Mouse (Mus musculus) frontal cortex, adult 2 months (tissue): ENCODE results near the gene Zkscan1. TPM values are rescaled to one million over a fixed set of nuclear protein-coding genes. Genes with fewer than 3 reads are reported as not detected.
"Not testable (repeated sequence)": the region's sequence is repeated elsewhere in the genome, so short reads cannot be mapped to it uniquely, and the experiment has no call there.

Experiments
- DNase-seq, 2 experiments: peaks; one replicate each; pipeline ENCODE4 v3.0.0; 2022; ENCODE audit warnings: low spot score in 1 of 2; ENCODE audit errors: extremely low spot score in 1 of 2
- polyA plus RNA-seq: library from polyadenylated mRNA; depleted of rRNA; stranded (reverse); fragments of >200 nt; gene quantifications from 2 replicates; pipeline ENCODE4 v1.2.3, GENCODE M21; 2012; rRNA removed

Gene Zkscan1
- polyA plus RNA-seq = 14.8 and 16.3 TPM in 2 replicates

GRCm38 (mm10) chr5:138084996-138085395, at the start of gene Zkscan1:
TSS of gene Zkscan1 (plus strand) at chr5:138085084.
- DNase-seq = peak; percentile 63 to 86

DNA sequence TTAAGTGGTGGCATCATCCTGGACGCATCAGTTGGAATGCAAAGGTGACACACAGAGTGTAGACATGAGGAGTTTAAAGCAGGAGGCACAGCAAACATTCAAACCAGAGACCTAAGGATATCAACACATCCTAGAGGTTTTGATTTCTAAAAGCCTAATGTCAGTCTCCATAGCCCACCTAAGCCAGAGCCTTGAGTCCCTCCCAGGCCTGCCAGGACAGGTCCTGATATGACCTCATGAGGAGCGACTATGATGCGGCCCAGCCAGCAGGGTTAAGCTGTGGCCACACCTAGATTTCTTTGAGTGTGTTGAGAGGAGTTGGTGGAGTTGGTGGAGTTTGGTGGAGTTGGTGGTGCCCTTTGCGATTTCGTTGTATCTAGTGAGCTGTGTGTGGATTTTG, 32.0 kb upstream of the Zkscan1 start, which contains the start of gene Smok3c:
TSS of gene Smok3c (plus strand) at position 301 of the 400 bp plus-strand sequence.
- DNase-seq = not testable (repeated sequence)

- no peak for DNase-seq
Measured at GRCm38 (mm10) chr5:138073803-138074202, 11.1 kb upstream of the Zkscan1 start.

DNA sequence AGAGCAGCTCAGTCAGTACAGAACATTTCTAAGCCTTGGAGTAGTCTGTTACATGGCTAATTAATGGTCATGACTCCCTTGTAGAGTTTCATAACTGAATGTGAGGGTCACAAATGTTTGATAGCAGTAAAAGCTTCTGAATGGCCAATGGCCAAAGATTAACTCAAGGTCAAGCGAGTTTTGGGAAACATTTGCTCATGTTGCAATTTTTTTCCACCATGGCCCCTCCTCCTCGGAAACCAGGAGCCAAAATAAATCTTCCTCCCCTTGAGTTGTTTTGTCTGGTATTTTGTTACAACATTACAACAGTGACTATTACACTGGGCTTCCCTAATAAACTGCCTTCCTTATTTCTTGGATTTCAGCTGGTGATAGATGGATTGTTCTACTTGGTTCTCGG, 9.2 kb upstream of the Zkscan1 start:
- DNase-seq = no peak

DNA sequence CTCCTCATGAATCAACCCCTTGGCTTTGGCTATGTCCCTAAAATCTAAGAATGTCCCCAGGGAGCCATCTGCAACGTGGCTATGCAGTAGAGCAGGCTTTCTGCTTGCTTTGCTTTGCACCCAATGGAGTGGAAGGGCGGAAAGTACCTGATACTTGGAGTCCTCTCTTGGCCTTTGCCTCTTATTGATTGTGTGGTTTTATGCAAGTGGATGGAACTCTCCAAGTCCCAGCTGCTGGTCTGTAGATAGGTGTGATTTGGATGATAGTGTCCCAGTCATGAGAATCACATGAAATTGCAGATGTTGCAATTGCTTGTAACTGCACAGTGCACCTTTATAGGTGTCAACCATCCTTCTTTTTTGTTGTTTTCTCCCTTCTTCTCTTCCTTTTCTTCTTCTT, 8.7 kb upstream of the Zkscan1 start:
- DNase-seq = no peak

- no peak for DNase-seq
Measured at GRCm38 (mm10) chr5:138080456-138080855, 4.4 kb upstream of the Zkscan1 start.

GRCm38 (mm10) chr5:138081446-138081845, 3.4 kb upstream of the Zkscan1 start:
- no peak for DNase-seq

DNA sequence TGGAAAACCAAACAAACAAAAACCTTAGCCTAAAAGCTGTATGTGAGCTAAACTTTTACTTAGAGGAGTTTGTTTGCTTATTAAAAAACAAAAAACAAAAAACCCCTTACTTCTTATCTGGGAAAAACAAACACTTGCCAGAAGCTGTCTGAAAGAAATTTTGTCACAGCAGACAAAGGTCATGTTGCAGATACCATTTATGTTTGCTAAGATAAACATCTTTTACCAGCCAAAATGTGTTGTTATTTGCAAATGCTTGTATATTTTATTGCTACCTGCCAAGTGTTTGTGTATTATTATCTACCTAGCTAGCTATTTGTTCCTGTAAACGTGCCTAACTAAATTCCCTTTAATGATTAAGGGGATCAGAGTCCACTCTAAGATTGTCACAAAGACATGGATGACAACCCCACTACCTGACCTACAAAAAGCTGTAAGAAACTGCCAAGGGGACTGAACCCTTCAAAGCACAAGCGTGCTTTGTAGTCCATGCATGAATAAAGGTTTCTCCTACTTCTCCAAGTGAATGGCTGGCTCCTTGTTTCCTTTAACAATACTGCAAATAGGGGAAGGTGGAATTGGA, 1.5 kb upstream of the Zkscan1 start:
- DNase-seq = no peak

GRCm38 (mm10) chr5:138083936-138084335, 948 bp upstream of the Zkscan1 start:
- DNase-seq = no peak

GRCm38 (mm10) chr5:138084507-138084906, 377 bp upstream of the Zkscan1 start:
- no peak for DNase-seq

- peak in 1 of 2 experiments; percentile 34 for DNase-seq
Measured at GRCm38 (mm10) chr5:138085421-138085911, 582 bp downstream of the Zkscan1 start.

GRCm38 (mm10) chr5:138086842-138087241, 2.0 kb downstream of the Zkscan1 start:
- DNase-seq = no peak

DNA sequence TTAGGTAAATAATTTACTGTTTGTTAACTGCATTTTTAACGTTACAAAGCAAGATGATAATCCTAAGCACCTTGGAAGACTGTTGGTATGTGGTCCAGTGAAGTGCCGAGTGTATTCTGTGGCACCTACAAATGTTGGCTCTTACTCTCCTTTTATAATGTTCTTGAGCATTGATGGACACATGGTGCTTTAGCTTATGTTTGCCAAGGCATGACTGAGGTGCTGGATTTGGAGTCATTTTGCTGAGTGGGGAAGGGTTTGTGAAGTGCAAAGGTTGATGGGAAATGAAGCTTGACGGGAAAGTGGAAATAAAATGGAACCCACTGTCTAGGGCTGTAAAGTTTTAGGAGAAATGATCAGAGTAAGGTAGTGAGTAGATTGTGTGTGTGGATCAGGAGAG, 3.5 kb downstream of the Zkscan1 start:
- no peak for DNase-seq

- DNase-seq = no peak
Measured at GRCm38 (mm10) chr5:138089108-138089551, 4.2 kb downstream of the Zkscan1 start.

- DNase-seq = no peak
Measured at GRCm38 (mm10) chr5:138090271-138090670, 5.4 kb downstream of the Zkscan1 start.

DNA sequence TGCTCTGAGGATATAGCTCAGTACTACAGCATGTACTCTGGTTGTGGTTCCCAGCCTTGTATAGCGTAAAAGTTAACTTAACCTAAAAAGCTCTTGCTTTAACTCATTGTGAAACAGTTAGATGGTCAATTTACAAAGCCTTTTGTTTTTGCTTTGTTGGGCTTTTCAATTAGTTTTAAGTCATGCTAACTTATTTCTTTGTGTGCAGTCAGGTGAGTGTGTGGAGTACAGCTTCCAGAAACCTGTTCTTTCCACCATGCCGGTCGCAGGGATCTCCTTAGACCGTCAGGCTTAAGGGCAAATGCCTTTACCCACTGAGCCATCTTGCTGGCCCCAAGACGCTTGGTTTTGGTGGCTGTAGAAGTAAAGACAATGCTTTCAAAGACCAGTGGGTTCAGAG, 5.9 kb downstream of the Zkscan1 start:
- DNase-seq = no peak

DNA sequence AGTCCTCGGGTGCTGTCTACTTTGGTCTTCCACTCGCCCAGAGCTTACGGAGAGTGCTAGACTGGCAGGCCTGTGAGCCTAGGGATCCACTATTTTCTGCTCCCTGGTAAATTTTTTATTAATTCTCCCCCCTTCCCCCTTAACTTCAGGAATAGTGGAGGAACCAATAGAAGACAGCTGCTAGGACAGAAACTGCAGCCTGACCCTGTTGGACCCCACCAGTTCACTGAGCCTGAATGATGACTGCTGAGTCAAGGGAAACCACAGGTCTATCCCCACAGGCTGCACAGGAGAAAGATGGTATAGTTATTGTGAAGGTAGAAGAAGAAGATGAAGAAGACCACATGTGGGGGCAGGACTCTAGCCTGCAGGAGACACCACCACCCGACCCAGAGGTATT, 7.9 kb downstream of the Zkscan1 start:
- no peak for DNase-seq

GRCm38 (mm10) chr5:138094474-138094873, 9.6 kb downstream of the Zkscan1 start:
- DNase-seq = no peak

DNA sequence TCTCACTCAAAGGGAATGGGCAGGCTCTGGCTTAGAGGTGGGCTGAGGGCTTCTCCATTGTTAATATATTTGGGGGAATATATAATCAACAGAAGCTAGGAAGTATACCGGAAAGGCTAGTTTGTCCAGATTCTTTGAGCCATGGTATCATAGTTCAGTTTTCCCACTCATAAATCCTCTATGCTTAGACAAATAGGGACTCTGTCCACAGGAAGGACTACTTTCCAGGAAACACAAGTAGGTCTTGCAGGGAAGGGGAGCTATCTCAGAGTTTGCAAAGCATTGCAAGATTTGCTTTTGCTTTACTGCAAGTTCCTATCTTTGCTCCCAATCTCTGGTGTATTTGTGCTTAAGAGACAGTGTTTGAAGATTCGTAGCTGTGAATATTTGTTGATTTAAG, 20.1 kb downstream of the Zkscan1 start:
- no peak for DNase-seq

DNA sequence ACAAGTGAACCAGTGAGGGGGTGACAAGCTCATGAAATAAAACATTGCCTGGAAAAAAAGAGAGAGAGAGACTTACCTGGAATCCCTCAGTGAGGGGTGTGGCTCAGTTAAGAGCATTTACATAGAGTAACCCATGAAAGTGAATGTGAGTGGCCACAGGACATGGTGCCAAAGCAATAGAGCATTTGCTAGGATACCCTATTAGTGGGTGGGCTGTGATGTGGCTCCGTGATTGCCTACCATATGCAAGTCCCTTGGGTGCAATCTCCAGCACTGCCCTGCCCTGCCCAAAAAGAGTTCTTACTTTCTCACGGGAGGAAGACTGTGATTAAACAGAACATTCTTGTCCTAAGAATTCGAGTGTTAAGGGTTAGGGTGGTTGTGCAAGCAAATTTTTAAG, 22.2 kb downstream of the Zkscan1 start:
- DNase-seq = no peak

DNA sequence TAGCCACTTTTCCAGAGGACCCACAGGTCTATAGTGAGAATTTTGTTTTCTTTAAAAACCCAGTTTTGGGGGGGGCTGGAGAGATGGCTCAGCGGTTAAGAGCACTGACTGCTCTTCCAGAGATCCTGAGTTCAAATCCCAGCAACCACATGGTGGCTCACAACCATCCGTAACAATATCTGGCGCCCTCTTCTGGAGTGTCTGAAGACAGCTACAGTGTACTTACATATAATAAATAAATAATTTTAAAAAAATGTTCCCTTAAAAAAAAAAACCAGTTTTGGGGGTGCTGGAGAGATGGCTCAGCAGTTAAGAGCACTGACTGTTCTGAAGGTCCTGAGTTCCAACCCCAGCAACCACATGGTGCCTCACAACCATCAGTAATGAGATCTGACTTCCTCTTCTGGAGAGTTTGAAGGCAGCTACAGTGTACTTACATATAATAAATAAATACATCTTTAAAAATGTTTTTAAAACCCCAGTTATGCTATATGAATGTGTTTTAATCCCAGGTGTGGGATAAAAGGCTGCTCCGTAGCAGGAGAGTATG, 25.0 kb downstream of the Zkscan1 start:
- not testable (repeated sequence) for DNase-seq
